Mouse (Mus musculus) liver, embryonic 12.5 days (tissue): Measurements from ENCODE around the gene 1700086D15Rik. TPM values are rescaled to one million over a fixed set of nuclear protein-coding genes. Genes with fewer than 3 reads are reported as not detected.
A peak's percentile ranks its signal among the peaks of the same experiment; 100 is the strongest.

ENCODE experiments used
- ATAC-seq: fragments of 200-750 bp; cut with Nextera tagmentation; 2 replicates; pipeline ENCODE4 v1.8.0; 2017; ENCODE audit warnings: moderate number of reproducible peaks, mild to moderate bottlenecking, moderate library complexity
- H3K27ac ChIP-seq: fragments of 300-500 bp; sonication (generic); 2 replicates; pipeline ENCODE4 v1.5.1; 2016; ENCODE audit warnings: mild to moderate bottlenecking
- H3K27me3 ChIP-seq: fragments of 300-500 bp; sonication (generic); replicated peaks from 2 replicates; pipeline ENCODE4 v1.6.1; 2016; ENCODE audit warnings: mild to moderate bottlenecking, moderate library complexity
- H3K36me3 ChIP-seq: fragments of 300-500 bp; sonication (generic); 2 replicates; pipeline ENCODE4 v1.6.1; 2016; ENCODE audit warnings: mild to moderate bottlenecking, moderate library complexity
- H3K4me1 ChIP-seq: fragments of 300-500 bp; sonication (generic); 2 replicates; pipeline ENCODE4 v1.6.1; 2016
- H3K4me2 ChIP-seq: fragments of 300-500 bp; sonication (generic); 2 replicates; pipeline ENCODE4 v1.6.1; 2016; ENCODE audit warnings: mild to moderate bottlenecking, moderate library complexity
- H3K4me3 ChIP-seq: fragments of 300-500 bp; sonication (generic); 2 replicates; pipeline ENCODE4 v1.5.1; 2016; ENCODE audit warnings: mild to moderate bottlenecking, moderate library complexity
- H3K9ac ChIP-seq: fragments of 300-500 bp; sonication (generic); 2 replicates; pipeline ENCODE4 v1.6.1; 2016; ENCODE audit warnings: mild to moderate bottlenecking, moderate library complexity
- H3K9me3 ChIP-seq: fragments of 300-500 bp; sonication (generic); replicated peaks from 2 replicates; pipeline ENCODE4 v1.6.1; 2016; ENCODE audit warnings: mild to moderate bottlenecking, moderate library complexity
- WGBS: fragments of 180-500 bp; shearing (Covaris S2); methylation state at CpG from one replicate; pipeline ENCODE4 v1.1.7; 2016; ENCODE audit not compliant: insufficient replicate concordance; 5-methylcytosine and 5-hydroxymethylcytosine counted together
- polyA plus RNA-seq: library from polyadenylated mRNA; unstranded; fragments of >200 nt; fragmentation: Nextera tagmentation; extraction: Ambion mirVana; gene quantifications from 2 replicates; pipeline ENCODE4 v1.2.1, GENCODE M21; 2016

1700086D15Rik gene
- not detected in 2 replicates for polyA plus RNA-seq

GRCm38 (mm10) chr11:65159791-65160190 is at the start of gene 1700086D15Rik:
Gene 1700086D15Rik, minus strand, starts transcription at chr11:65159891.
- Histone ChIP-seq H3K9me3 (no peaks in the 10 kb centered on the region), H3K27ac (no peak within 1 kb of the TSS), H3K4me3 (no peak within 1 kb of the TSS), H3K27me3 (peaks cover 28% of the 10 kb centered on the region), H3K4me1 (0 out of 2 replicates have a peak, but pooled peaks cover 5% of the 10 kb centered on the region), H3K4me2 (no peak within 1 kb of the TSS), H3K36me3 (no peaks in the 10 kb centered on the region), H3K9ac (no peak within 1 kb of the TSS)
- no peak for ATAC-seq
- 69% methylated on average over 5 of the region's 5 CpGs for WGBS

DNA sequence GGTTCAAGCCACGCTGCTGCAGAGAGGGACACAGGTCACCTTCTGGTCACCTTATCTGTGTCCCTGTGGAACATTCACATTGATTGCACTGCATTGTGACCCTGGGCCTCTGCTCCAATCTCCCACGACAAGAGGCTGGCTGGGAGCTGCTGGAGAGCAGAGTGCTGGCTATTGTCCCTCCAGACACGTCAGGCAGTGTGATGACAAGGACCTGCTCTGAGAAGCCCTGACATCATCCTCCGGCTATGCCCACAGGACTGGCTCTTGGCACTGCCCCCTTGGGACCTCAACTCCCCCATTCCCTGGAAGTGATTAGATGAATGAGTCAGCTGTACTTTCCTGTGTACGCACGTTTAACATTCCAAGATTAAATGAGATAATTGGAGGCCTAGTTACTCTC is 49.8 kb upstream of the 1700086D15Rik start:
- no peaks in the 10 kb centered on the region for H3K4me1 ChIP-seq
- H3K27ac ChIP-seq, result no peak overlapping the region

DNA sequence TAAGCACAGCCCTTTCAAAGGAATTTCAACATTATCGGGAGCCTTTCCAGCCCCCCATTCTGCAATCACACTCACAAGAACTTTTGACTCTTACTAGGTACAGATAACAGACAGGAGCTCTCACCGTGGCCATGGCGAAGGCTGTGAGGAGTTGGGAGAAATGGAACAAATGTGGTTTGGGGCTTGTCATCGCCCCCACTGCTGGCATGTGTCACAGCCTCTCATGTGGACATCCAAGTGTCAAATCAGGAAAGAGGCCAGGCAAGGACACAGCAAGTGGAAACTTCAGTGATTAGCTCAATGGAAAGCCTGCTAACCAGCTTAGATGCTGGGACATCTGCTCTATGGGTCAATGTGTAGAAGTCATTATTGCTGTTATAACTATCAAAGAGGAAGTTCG is 45.6 kb upstream of the 1700086D15Rik start:
- H3K36me3 ChIP-seq, result no peaks in the 10 kb centered on the region
- H3K27me3 ChIP-seq, result no peaks in the 10 kb centered on the region
- WGBS, result 58% methylated on average over 5 of the region's 5 CpGs
- H3K9me3 ChIP-seq, result no peaks in the 10 kb centered on the region
- no peak for ATAC-seq
- no peak overlapping the region for H3K4me2 ChIP-seq
- H3K4me3 ChIP-seq, result no peak overlapping the region
- H3K27ac ChIP-seq, result no peak overlapping the region
- H3K9ac ChIP-seq, result no peak overlapping the region
- H3K4me1 ChIP-seq, result no peaks in the 10 kb centered on the region

More for the DNA sequence above, 49.8 kb upstream of the 1700086D15Rik start:
- H3K9ac ChIP-seq, result no peak overlapping the region
- no peaks in the 10 kb centered on the region for H3K9me3 ChIP-seq
- 45% methylated on average over 6 of the region's 6 CpGs for WGBS
- H3K4me2 ChIP-seq, result no peak overlapping the region
- H3K36me3 ChIP-seq, result no peaks in the 10 kb centered on the region
- H3K4me3 ChIP-seq, result no peak overlapping the region
- no peak for ATAC-seq
- no peaks in the 10 kb centered on the region for H3K27me3 ChIP-seq

DNA sequence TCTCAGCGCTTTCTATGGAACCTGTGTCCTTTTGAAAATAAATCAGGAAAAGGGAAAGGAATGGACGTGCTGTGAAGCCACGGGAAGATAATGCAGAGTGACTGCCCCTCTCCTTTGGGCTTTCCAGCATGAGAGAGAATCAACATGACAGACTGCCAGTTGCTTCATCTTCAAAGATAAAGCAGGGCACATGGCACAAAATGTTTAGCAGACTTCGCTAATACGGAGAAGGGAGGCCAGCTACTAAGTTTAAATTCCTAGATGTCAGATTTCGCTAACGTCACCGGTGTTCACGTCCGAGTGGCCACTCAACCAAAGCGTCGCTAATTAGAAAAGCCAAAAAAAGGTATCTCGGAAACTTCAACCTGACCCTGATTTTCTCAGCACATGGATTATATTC is 45.0 kb upstream of the 1700086D15Rik start:
- H3K9me3 ChIP-seq, result no peaks in the 10 kb centered on the region
- H3K27me3 ChIP-seq, result no peaks in the 10 kb centered on the region
- H3K4me2 ChIP-seq, result no peak overlapping the region
- no peak overlapping the region for H3K27ac ChIP-seq
- H3K4me3 ChIP-seq, result no peak overlapping the region
- no peak overlapping the region for H3K9ac ChIP-seq
- WGBS, result 71% methylated on average over 13 of the region's 13 CpGs
- H3K36me3 ChIP-seq, result no peaks in the 10 kb centered on the region
- ATAC-seq, result no peak
- no peaks in the 10 kb centered on the region for H3K4me1 ChIP-seq

DNA sequence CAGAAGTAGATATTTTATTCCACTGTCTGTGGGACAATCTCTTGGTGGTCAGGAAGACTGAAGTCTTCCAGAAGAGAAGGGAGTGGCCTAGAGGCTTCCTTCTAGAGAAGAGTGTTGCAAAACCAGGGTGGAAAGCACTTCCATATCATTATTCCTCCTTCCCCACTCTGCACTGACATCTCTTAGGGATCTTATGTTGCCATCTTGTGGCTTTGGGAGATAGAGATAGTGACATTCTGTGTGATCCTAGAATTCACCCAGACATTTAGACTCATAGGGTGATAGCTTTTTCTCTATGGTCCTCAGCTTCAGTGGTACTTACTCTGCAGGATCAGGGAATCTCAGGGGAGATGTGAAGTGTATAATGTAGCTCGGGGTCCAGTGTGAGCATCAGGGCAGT is 43.3 kb upstream of the 1700086D15Rik start:
- H3K27me3 ChIP-seq, result no peaks in the 10 kb centered on the region
- no peak overlapping the region for H3K4me3 ChIP-seq
- WGBS, result 53% methylated on average over 1 of the region's 1 CpGs
- H3K36me3 ChIP-seq, result no peaks in the 10 kb centered on the region
- H3K4me1 ChIP-seq, result no peaks in the 10 kb centered on the region
- H3K27ac ChIP-seq, result no peak overlapping the region
- H3K4me2 ChIP-seq, result no peak overlapping the region
- no peak overlapping the region for H3K9ac ChIP-seq
- H3K9me3 ChIP-seq, result no peaks in the 10 kb centered on the region
- ATAC-seq, result no peak

DNA sequence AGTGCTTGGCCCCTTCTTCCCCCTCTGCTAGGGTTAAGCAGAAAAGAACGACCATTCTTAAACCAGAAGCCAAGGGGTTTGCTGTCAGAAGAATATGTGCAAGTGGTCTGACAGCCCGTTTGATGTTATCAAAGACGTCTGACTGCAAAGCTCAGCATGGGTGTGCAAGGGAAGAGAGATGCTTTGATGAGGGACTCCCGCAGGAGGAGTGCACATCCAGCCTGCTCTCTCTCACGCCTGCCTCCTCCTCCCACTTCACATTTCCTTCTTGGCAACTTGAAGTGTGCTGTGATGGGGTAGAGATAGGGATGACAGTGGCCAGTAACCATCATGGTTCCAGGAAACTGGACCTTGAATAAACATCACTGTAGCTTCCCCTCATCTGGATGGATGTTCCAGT is 42.5 kb upstream of the 1700086D15Rik start:
- Histone ChIP-seq H3K36me3 (no peaks in the 10 kb centered on the region), H3K4me2 (no peak overlapping the region), H3K27me3 (no peaks in the 10 kb centered on the region), H3K9ac (no peak overlapping the region), H3K9me3 (no peaks in the 10 kb centered on the region), H3K27ac (no peak overlapping the region), H3K4me3 (no peak overlapping the region), H3K4me1 (no peaks in the 10 kb centered on the region)
- ATAC-seq, result no peak
- WGBS, result 39% methylated on average over 5 of the region's 5 CpGs

- Histone ChIP-seq H3K36me3 (no peaks in the 10 kb centered on the region), H3K27me3 (no peaks in the 10 kb centered on the region), H3K4me2 (no peak overlapping the region), H3K27ac (no peak overlapping the region), H3K4me1 (no peaks in the 10 kb centered on the region), H3K9me3 (no peaks in the 10 kb centered on the region), H3K4me3 (no peak overlapping the region), H3K9ac (no peak overlapping the region)
- ATAC-seq, result no peak
- WGBS, result 58% methylated on average over 3 of the region's 3 CpGs
Observed at GRCm38 (mm10) chr11:65198026-65198425, 38.3 kb upstream of the 1700086D15Rik start.

- no peak overlapping the region for H3K4me3 ChIP-seq
- H3K9ac ChIP-seq, result no peak overlapping the region
- no peak overlapping the region for H3K4me2 ChIP-seq
- no peak for ATAC-seq
- H3K9me3 ChIP-seq, result no peaks in the 10 kb centered on the region
- 4% methylated on average over 3 of the region's 3 CpGs for WGBS
- H3K27me3 ChIP-seq, result 0 out of 2 replicates have a peak, but pooled peaks cover 3% of the 10 kb centered on the region
- H3K36me3 ChIP-seq, result no peaks in the 10 kb centered on the region
- H3K27ac ChIP-seq, result no peak overlapping the region
- no peaks in the 10 kb centered on the region for H3K4me1 ChIP-seq
Observed at GRCm38 (mm10) chr11:65197280-65197679, 37.6 kb upstream of the 1700086D15Rik start.

- no peaks in the 10 kb centered on the region for H3K4me1 ChIP-seq
- H3K4me3 ChIP-seq, result no peak overlapping the region
- H3K27me3 ChIP-seq, result no peaks in the 10 kb centered on the region
- no peak for ATAC-seq
- no peaks in the 10 kb centered on the region for H3K36me3 ChIP-seq
- H3K9ac ChIP-seq, result no peak overlapping the region
- H3K9me3 ChIP-seq, result no peaks in the 10 kb centered on the region
- 56% methylated on average over 12 of the region's 12 CpGs for WGBS
- H3K4me2 ChIP-seq, result no peak overlapping the region
- H3K27ac ChIP-seq, result no peak overlapping the region
Observed at GRCm38 (mm10) chr11:65186974-65187373, 27.3 kb upstream of the 1700086D15Rik start.

GRCm38 (mm10) chr11:65185114-65185513 is 25.4 kb upstream of the 1700086D15Rik start:
- Histone ChIP-seq H3K4me1 (no peaks in the 10 kb centered on the region), H3K9ac (no peak overlapping the region), H3K9me3 (no peaks in the 10 kb centered on the region), H3K27me3 (no peaks in the 10 kb centered on the region), H3K4me2 (no peak overlapping the region), H3K27ac (no peak overlapping the region), H3K4me3 (no peak overlapping the region), H3K36me3 (no peaks in the 10 kb centered on the region)
- 77% methylated on average over 1 of the region's 1 CpGs for WGBS
- ATAC-seq, result no peak

GRCm38 (mm10) chr11:65170121-65170750 is 10.5 kb upstream of the 1700086D15Rik start:
- 60% methylated on average over 4 of the region's 4 CpGs for WGBS
- H3K4me2 ChIP-seq, result no peak overlapping the region
- ATAC-seq, result no peak
- no peaks in the 10 kb centered on the region for H3K4me1 ChIP-seq
- H3K9me3 ChIP-seq, result no peaks in the 10 kb centered on the region
- no peak overlapping the region for H3K9ac ChIP-seq
- no peak overlapping the region for H3K27ac ChIP-seq
- no peak overlapping the region for H3K4me3 ChIP-seq
- no peaks in the 10 kb centered on the region; the same call in 1 of the 2 replicates for H3K27me3 ChIP-seq
- H3K36me3 ChIP-seq, result no peaks in the 10 kb centered on the region

DNA sequence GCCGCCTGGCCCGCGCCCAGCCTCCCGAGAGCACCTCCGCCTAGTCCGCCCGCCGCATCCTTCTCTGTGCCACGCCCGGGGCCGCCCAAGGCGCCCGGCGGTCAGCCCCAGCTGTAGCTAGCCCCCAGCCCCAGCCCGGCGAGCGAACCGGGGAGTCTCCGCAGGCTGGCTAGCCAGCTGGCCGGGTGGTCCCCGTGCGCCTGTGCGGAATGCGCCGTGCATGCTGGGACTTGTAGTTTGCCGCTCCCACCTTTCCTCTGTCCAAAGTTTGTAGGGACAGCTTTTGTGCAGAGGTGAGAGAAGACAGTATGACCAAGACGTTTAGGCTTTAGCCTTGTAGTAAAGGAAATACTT is 3.1 kb upstream of the 1700086D15Rik start, which contains the start of gene Arhgap44:
Arhgap44 (minus strand) TSS at position 195 of the 354 bp plus-strand sequence.
- Histone ChIP-seq H3K9ac (peak within 1 kb of the TSS; percentile 52), H3K36me3 (no peaks in the 10 kb centered on the region), H3K4me1 (0 out of 2 replicates have a peak, but pooled peaks cover 5% of the 10 kb centered on the region), H3K4me2 (peak within 1 kb of the TSS; percentile 72), H3K27ac (no peak within 1 kb of the TSS), H3K9me3 (no peaks in the 10 kb centered on the region), H3K4me3 (peak within 1 kb of the TSS; percentile 62), H3K27me3 (peaks cover 28% of the 10 kb centered on the region)
- ATAC-seq, result peak; percentile 52
- WGBS, result under 1% methylated on average over 27 of the region's 27 CpGs
